Mouse (Mus musculus): ENCODE measurements at regions not wholly inside any gene's neighbourhood (a gene's known extent, or its start where the extent isn't known, plus 50 kb on each side); places are given as distances from the start of the nearest gene placed in this dataset.

- TF ChIP-seq POLR2A (IDR thresholded peaks at IDR 0.05; ENCODE audit: control insufficient read depth, extremely low read depth, insufficient read depth, low read length, poor library complexity) (no peak), CTCF (IDR thresholded peaks at IDR 0.05; ENCODE audit: borderline replicate concordance, control insufficient read depth, extremely low read depth, insufficient read depth, low read length, poor library complexity) (no peak)
Measured at GRCm38 (mm10) chr10:66904552-66905367, 191.2 kb upstream of the Jmjd1c start.
